Mouse (Mus musculus): Measurements from ENCODE around the gene Olfr1408. TPM values are rescaled to one million over a fixed set of nuclear protein-coding genes. Genes with fewer than 3 reads are reported as not detected.

The Olfr1408 gene
- polyA plus RNA-seq (2017; shearing (Covaris generic)) = under 1 TPM in 1 of 2 experiments, not detected in 1; 0.42 TPM

DNA sequence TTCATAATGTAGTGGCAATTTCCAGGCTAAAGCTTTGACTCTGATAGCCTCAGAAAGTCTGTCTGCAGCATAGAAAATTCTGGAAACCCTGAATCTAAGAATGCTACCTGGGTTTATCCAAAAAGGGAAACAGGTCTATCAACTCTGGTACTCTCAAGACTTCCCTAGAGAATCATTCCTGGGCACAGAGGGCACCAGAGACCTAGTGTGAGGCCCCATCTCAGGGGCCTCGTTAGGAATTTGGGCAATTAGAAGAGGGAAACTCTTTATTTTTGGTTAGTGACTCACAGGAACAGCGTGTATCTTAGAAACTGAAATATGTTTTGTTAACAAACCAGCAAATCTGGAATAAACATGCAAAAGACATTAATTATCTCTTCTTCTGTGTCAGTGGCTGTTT lies at the start of gene Olfr1408:
Gene Olfr1408, minus strand, starts transcription at position 101 of the 400 bp plus-strand sequence.
- ATAC-seq = no peak

DNA sequence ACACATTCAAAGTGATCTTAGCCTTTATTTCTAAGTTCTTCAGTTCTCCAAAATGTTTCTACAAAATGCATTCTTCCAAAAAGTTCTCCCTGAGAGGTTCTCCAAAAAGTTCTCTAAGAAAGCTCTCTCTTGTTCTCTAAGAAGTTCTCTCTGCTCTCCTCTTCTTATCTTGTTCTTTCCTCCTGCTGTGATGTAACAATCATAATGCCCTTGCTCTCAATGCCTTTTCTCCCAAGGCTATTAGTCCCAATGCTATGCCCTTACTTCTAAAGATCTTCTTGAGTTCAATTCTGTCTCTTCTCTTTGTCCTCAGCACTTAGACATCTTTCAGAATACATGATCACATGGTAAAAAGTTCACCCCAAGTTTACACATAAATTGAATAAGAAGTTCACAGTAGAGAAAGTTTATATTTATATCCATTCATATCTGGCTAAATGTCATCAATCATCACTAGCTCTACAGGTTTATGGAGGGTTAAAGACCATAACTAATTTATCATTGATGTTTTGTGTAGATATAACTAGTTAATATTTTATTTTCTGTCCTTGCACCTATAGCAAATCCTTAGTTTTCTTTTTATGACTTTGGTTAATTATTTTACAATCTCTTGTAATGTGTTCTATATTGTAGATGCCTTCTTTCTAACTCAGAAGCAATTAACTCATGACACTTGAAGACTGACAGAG lies 37.1 kb upstream of the Olfr1408 start:
- no peak for ATAC-seq

Other genes with a start within 250 kb of the Olfr1408 start
- gene Apcs, start 242.3 kb downstream of the Olfr1408 start, polyA plus RNA-seq (2017; shearing (Covaris generic)) = not detected
- gene Olfr16, start 187.0 kb downstream of the Olfr1408 start, polyA plus RNA-seq (2017; shearing (Covaris generic)) = not detected
- not detected for gene Olfr1406, start 53.3 kb upstream of the Olfr1408 start, polyA plus RNA-seq (2017; shearing (Covaris generic))
- gene Olfr218, start 60.4 kb upstream of the Olfr1408 start, polyA plus RNA-seq (2017; shearing (Covaris generic)) = not detected
- not detected for gene Olfr1404, start 75.0 kb upstream of the Olfr1408 start, polyA plus RNA-seq (2017; shearing (Covaris generic))
- not detected for gene Fcer1a, start 89.8 kb upstream of the Olfr1408 start, polyA plus RNA-seq (2017; shearing (Covaris generic))
- gene Olfr418, start 128.6 kb upstream of the Olfr1408 start, polyA plus RNA-seq (2017; shearing (Covaris generic)) = not detected
- gene Mptx2, start 140.4 kb upstream of the Olfr1408 start, polyA plus RNA-seq (2017; shearing (Covaris generic)) = not detected
- gene Ackr1, start 196.4 kb upstream of the Olfr1408 start, polyA plus RNA-seq (2017; shearing (Covaris generic)) = not detected
- 10 to 100 TPM; 40.0 to 50.8 TPM for gene Aim2, start 213.5 kb upstream of the Olfr1408 start, polyA plus RNA-seq (2017; shearing (Covaris generic))
- gene Cadm3, start 230.3 kb upstream of the Olfr1408 start, polyA plus RNA-seq (2017; shearing (Covaris generic)) = not detected